Mouse (Mus musculus) midbrain, embryonic 16.5 days (tissue): Measurements from ENCODE around the gene Tnfrsf13b. TPM values are rescaled to one million over a fixed set of nuclear protein-coding genes. Genes with fewer than 3 reads are reported as not detected.

ENCODE experiments used
- ATAC-seq: fragments of 200-750 bp; cut with Nextera tagmentation; 2 replicates; pipeline ENCODE4 v1.8.0; 2017; ENCODE audit warnings: moderate TSS enrichment
- H3K27ac ChIP-seq: fragments of 300-500 bp; sonication (generic); 2 replicates; pipeline ENCODE4 v1.5.1; 2014; ENCODE audit warnings: mild to moderate bottlenecking, low read length, mixed read lengths
- H3K27me3 ChIP-seq: fragments of 300-500 bp; sonication (generic); 2 replicates; pipeline ENCODE4 v1.6.1; 2014; ENCODE audit warnings: low read depth, low read length, mixed read lengths; ENCODE audit not compliant: control insufficient read depth, insufficient read depth
- H3K36me3 ChIP-seq: fragments of 300-500 bp; sonication (generic); 2 replicates; pipeline ENCODE4 v1.6.1; 2014; ENCODE audit warnings: mild to moderate bottlenecking, low read length, moderate library complexity, mixed read lengths; ENCODE audit not compliant: control insufficient read depth, insufficient read depth
- H3K4me1 ChIP-seq: fragments of 300-500 bp; sonication (generic); 2 replicates; pipeline ENCODE4 v1.6.1; 2014; ENCODE audit warnings: mild to moderate bottlenecking, low read length, mixed read lengths; ENCODE audit not compliant: control insufficient read depth, insufficient read depth
- H3K4me2 ChIP-seq: fragments of 300-500 bp; sonication (generic); 2 replicates; pipeline ENCODE4 v1.6.1; 2014; ENCODE audit warnings: mild to moderate bottlenecking, low read length, mixed read lengths
- H3K4me3 ChIP-seq: fragments of 300-500 bp; sonication (generic); 2 replicates; pipeline ENCODE4 v1.5.1; 2014; ENCODE audit warnings: low read depth, mild to moderate bottlenecking, low read length, moderate library complexity, mixed read lengths
- H3K9ac ChIP-seq: fragments of 300-500 bp; sonication (generic); 2 replicates; pipeline ENCODE4 v1.6.1; 2014; ENCODE audit warnings: low read depth, low read length, mixed read lengths
- H3K9me3 ChIP-seq: fragments of 300-500 bp; sonication (generic); replicated peaks from 2 replicates; pipeline ENCODE4 v1.6.1; 2014; ENCODE audit warnings: mild to moderate bottlenecking, low read length, mixed read lengths; ENCODE audit not compliant: control insufficient read depth, poor library complexity, severe bottlenecking
- WGBS: fragments of 180-500 bp; shearing (Covaris S2); extraction: QIAGEN DNeasy Blood & Tissue Kit; methylation state at CpG from one replicate; pipeline ENCODE4 v1.1.7; 2014; 5-methylcytosine and 5-hydroxymethylcytosine counted together
- polyA plus RNA-seq: library from polyadenylated mRNA; unstranded; fragments of >200 nt; fragmentation: Nextera tagmentation; extraction: Ambion mirVana; gene quantifications from 2 replicates; pipeline ENCODE4 v1.2.1, GENCODE M21; 2015

The Tnfrsf13b gene
- polyA plus RNA-seq, 1 experiment from 2014 or later, result 1.2 TPM

GRCm38 (mm10) chr11:61193392-61193791 lies 66.8 kb downstream of the Tnfrsf13b start:
- Histone ChIP-seq H3K4me2 (no peak overlapping the region), H3K9ac (no peak overlapping the region), H3K27me3 (no peaks in the 10 kb centered on the region), H3K9me3 (no peaks in the 10 kb centered on the region), H3K36me3 (no peaks in the 10 kb centered on the region), H3K4me3 (no peak overlapping the region), H3K27ac (no peak overlapping the region), H3K4me1 (no peaks in the 10 kb centered on the region)
- 8% methylated on average over 9 of the region's 9 CpGs for WGBS
- peak; percentile 60; the same call in 1 of the 2 replicates for ATAC-seq

- H3K4me1 ChIP-seq, result no peaks in the 10 kb centered on the region
- no peak overlapping the region for H3K4me2 ChIP-seq
- H3K9me3 ChIP-seq, result no peaks in the 10 kb centered on the region
- no peak overlapping the region for H3K27ac ChIP-seq
- no peaks in the 10 kb centered on the region for H3K27me3 ChIP-seq
- no peaks in the 10 kb centered on the region for H3K36me3 ChIP-seq
- no peak for ATAC-seq
- no peak overlapping the region for H3K9ac ChIP-seq
- WGBS, result 85% methylated on average over 14 of the region's 14 CpGs
- H3K4me3 ChIP-seq, result no peak overlapping the region
Observed at GRCm38 (mm10) chr11:61196616-61197353, 70.2 kb downstream of the Tnfrsf13b start.

- no peaks in the 10 kb centered on the region for H3K4me1 ChIP-seq
- no peaks in the 10 kb centered on the region for H3K27me3 ChIP-seq
- H3K9me3 ChIP-seq, result no peaks in the 10 kb centered on the region
- no peak overlapping the region for H3K4me2 ChIP-seq
- ATAC-seq, result no peak
- no peak overlapping the region for H3K9ac ChIP-seq
- no peaks in the 10 kb centered on the region for H3K36me3 ChIP-seq
- H3K27ac ChIP-seq, result no peak overlapping the region
- H3K4me3 ChIP-seq, result no peak overlapping the region
Observed at GRCm38 (mm10) chr11:61197935-61198334, 71.4 kb downstream of the Tnfrsf13b start.

Other genes with a start within 250 kb of the Tnfrsf13b start
- 53.5 and 54.5 TPM in 2 replicates for gene Tmem11, start 247.5 kb upstream of the Tnfrsf13b start, polyA plus RNA-seq
- gene Natd1, start 212.0 kb upstream of the Tnfrsf13b start, polyA plus RNA-seq, result 24.9 and 26.5 TPM in 2 replicates
- 27.1 and 29.5 TPM in 2 replicates for gene Map2k3, start 194.7 kb upstream of the Tnfrsf13b start, polyA plus RNA-seq
- 3.8 TPM in 2 replicates for gene Kcnj12, start 104.2 kb upstream of the Tnfrsf13b start, polyA plus RNA-seq
- 439 and 447 TPM in 2 replicates for gene Usp22, start 48.3 kb downstream of the Tnfrsf13b start, polyA plus RNA-seq
- 0.12 and 0.18 TPM in 2 replicates for gene Aldh3a1, start 80.8 kb downstream of the Tnfrsf13b start, polyA plus RNA-seq
- 26.5 and 30.5 TPM in 2 replicates for gene Aldh3a2, start 140.7 kb downstream of the Tnfrsf13b start, polyA plus RNA-seq
- gene Slc47a2, start 216.1 kb downstream of the Tnfrsf13b start, polyA plus RNA-seq, result 0.09 TPM in 1 of 2 replicates, not detected in the other